Mouse (Mus musculus) limb, embryonic 14.5 days (tissue): ENCODE results near the gene Cadps. TPM values are rescaled to one million over a fixed set of nuclear protein-coding genes. Genes with fewer than 3 reads are reported as not detected.

ENCODE experiments used
- ATAC-seq: fragments of 200-750 bp; cut with Nextera tagmentation; 2 replicates; pipeline ENCODE4 v1.8.0; 2017; ENCODE audit warnings: low read depth, moderate number of reproducible peaks, moderate TSS enrichment; ENCODE audit not compliant: low FRiP score
- DNase-seq: peaks from one replicate; pipeline ENCODE4 v3.0.0-alpha.2; 2015; ENCODE audit warnings: low spot score
- H3K27ac ChIP-seq: fragments of 300-500 bp; sonication (generic); replicated peaks from 2 replicates; pipeline ENCODE4 v1.5.1; 2014; ENCODE audit warnings: low read depth, mild to moderate bottlenecking, low read length, moderate library complexity, mixed read lengths
- H3K27me3 ChIP-seq: fragments of 300-500 bp; sonication (generic); 2 replicates; pipeline ENCODE4 v1.6.1; 2014; ENCODE audit warnings: low read length, mixed read lengths; ENCODE audit not compliant: control insufficient read depth, insufficient read depth
- H3K36me3 ChIP-seq: fragments of 300-500 bp; sonication (generic); 2 replicates; pipeline ENCODE4 v1.6.1; 2014; ENCODE audit warnings: mild to moderate bottlenecking, low read length, moderate library complexity, mixed read lengths; ENCODE audit not compliant: control insufficient read depth, insufficient read depth
- H3K4me1 ChIP-seq: fragments of 300-500 bp; sonication (generic); 2 replicates; pipeline ENCODE4 v1.6.1; 2014; ENCODE audit warnings: antibody characterized with exemption, low read length, mixed read lengths; ENCODE audit not compliant: control insufficient read depth, insufficient read depth
- H3K4me2 ChIP-seq: fragments of 300-500 bp; sonication (generic); replicated peaks from 2 replicates; pipeline ENCODE4 v1.6.1; 2014; ENCODE audit warnings: low read depth, mild to moderate bottlenecking, low read length, moderate library complexity; ENCODE audit not compliant: severe bottlenecking
- H3K4me3 ChIP-seq: fragments of 300-500 bp; sonication (generic); replicated peaks from 2 replicates; pipeline ENCODE4 v1.5.1; 2014; ENCODE audit warnings: low read length
- H3K9ac ChIP-seq: fragments of 300-500 bp; sonication (generic); 2 replicates; pipeline ENCODE4 v1.6.1; 2014; ENCODE audit warnings: mild to moderate bottlenecking, low read depth, low read length, moderate library complexity; ENCODE audit not compliant: severe bottlenecking
- H3K9me3 ChIP-seq: fragments of 300-500 bp; sonication (generic); 2 replicates; pipeline ENCODE4 v1.6.1; 2016; ENCODE audit warnings: low read length; ENCODE audit not compliant: control insufficient read depth
- POLR2A ChIP-seq: fragments of 200-500 bp; IDR thresholded peaks from 2 replicates; pipeline ENCODE4 v1.8.0; 2012; ENCODE audit warnings: inconsistent platforms, mild to moderate bottlenecking, moderate library complexity, borderline replicate concordance; ENCODE audit not compliant: insufficient read depth, insufficient read length; ENCODE audit errors: extremely low read depth
- WGBS: fragments of 180-500 bp; shearing (Covaris S2); extraction: QIAGEN DNeasy Blood & Tissue Kit; methylation state at CpG from one replicate; pipeline ENCODE4 v1.1.7; 2014; 5-methylcytosine and 5-hydroxymethylcytosine counted together
- polyA plus RNA-seq, 2 experiments: library from polyadenylated mRNA; depleted of rRNA in 1 of 2; stranded (reverse) in 1 of 2; unstranded in 1 of 2; fragments of >200 nt; fragmentation: Nextera tagmentation in 1 of 2; extraction: Ambion mirVana in 1 of 2; gene quantifications; 2 replicates each; pipeline versions ENCODE4 v1.2.1 to v1.2.3; 2012 to 2014

Cadps gene
- polyA plus RNA-seq, 2 experiments = 4.9 to 5.9 TPM

DNA sequence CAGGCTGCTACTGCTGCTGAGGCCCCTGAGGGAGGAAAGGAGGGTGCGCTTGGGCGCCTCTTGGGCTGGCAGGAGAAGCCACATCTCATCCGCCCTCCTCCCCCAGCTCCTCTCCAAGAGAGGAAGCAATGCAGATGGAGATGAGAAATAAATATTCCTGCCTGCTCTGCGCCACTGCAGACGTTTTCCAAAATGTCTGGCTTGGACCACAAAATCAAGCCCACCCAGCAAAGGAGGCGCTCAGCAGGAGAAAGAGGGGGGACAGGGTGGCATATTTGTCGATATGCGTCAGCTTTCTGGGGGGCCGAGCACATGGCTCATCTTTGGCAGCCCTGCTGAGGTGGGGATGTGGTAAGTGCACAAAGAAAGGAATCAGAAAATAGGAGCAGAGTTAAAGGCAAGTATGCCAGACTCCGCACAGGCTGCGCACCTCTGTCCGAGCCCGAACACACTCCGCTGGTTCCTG is 385.9 kb downstream of the Cadps start:
- WGBS = 81% methylated on average over 14 of the region's 14 CpGs
- no peak overlapping the region for H3K9ac ChIP-seq
- H3K4me1 ChIP-seq = peaks cover 5% of the 10 kb centered on the region; the same call in 1 of the 2 replicates
- no peaks in the 10 kb centered on the region for H3K36me3 ChIP-seq
- no peaks in the 10 kb centered on the region for H3K27me3 ChIP-seq
- no peaks in the 10 kb centered on the region for H3K9me3 ChIP-seq
- H3K27ac ChIP-seq = no peak overlapping the region
- ATAC-seq = no peak
- no peak for TF ChIP-seq POLR2A
- H3K4me3 ChIP-seq = no peak overlapping the region
- no peak for DNase-seq
- H3K4me2 ChIP-seq = no peak overlapping the region

- TF ChIP-seq POLR2A = no peak
- H3K36me3 ChIP-seq = no peaks in the 10 kb centered on the region
- ATAC-seq = no peak
- no peak overlapping the region for H3K4me3 ChIP-seq
- H3K4me2 ChIP-seq = no peak overlapping the region
- H3K4me1 ChIP-seq = no peaks in the 10 kb centered on the region
- WGBS = 82% methylated on average over 8 of the region's 8 CpGs
- H3K9ac ChIP-seq = no peak overlapping the region
- no peaks in the 10 kb centered on the region for H3K27me3 ChIP-seq
- DNase-seq = no peak
- no peaks in the 10 kb centered on the region for H3K9me3 ChIP-seq
- H3K27ac ChIP-seq = no peak overlapping the region
These were observed 394.7 kb downstream of the Cadps start for GRCm38 (mm10) chr14:12428021-12428654.

DNA sequence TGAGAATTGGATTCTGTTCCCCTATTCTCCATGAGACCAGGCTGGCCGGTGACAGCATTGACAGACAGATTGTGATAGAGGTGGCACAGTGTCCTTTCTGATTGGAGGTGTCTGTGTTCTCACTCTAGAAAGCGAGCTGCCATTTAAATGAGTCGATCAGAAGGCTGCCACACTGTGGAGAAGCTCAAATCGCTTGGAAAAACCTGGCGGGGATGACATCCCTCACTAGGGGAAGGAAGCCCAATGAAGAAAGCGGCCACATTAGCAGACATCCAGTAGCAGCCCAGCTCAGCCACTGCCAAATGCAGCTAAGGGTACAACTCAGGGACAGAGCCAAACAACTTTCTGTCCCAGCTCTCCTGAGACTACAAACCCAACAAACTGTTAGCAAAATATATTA is 397.6 kb downstream of the Cadps start:
- no peak for TF ChIP-seq POLR2A
- Histone ChIP-seq H3K9ac (no peak overlapping the region), H3K36me3 (no peaks in the 10 kb centered on the region), H3K27me3 (no peaks in the 10 kb centered on the region), H3K4me2 (no peak overlapping the region), H3K4me1 (no peaks in the 10 kb centered on the region), H3K9me3 (no peaks in the 10 kb centered on the region), H3K4me3 (no peak overlapping the region), H3K27ac (no peak overlapping the region)
- WGBS = 66% methylated on average over 6 of the region's 6 CpGs
- ATAC-seq (no peak), DNase-seq (no peak)

- no peak overlapping the region for H3K27ac ChIP-seq
- no peak overlapping the region for H3K9ac ChIP-seq
- H3K36me3 ChIP-seq = no peaks in the 10 kb centered on the region
- H3K4me1 ChIP-seq = no peaks in the 10 kb centered on the region
- H3K4me2 ChIP-seq = no peak overlapping the region
- H3K4me3 ChIP-seq = no peak overlapping the region
- no peak for DNase-seq
- TF ChIP-seq POLR2A = no peak
- ATAC-seq = no peak
- 92% methylated on average over 12 of the region's 12 CpGs for WGBS
- H3K9me3 ChIP-seq = no peaks in the 10 kb centered on the region
- no peaks in the 10 kb centered on the region for H3K27me3 ChIP-seq
These were observed 412.6 kb downstream of the Cadps start for GRCm38 (mm10) chr14:12410276-12410675.

GRCm38 (mm10) chr14:12409811-12410210 is 413.1 kb downstream of the Cadps start:
- Histone ChIP-seq H3K4me1 (no peaks in the 10 kb centered on the region), H3K36me3 (no peaks in the 10 kb centered on the region), H3K4me3 (no peak overlapping the region), H3K4me2 (no peak overlapping the region), H3K9me3 (no peaks in the 10 kb centered on the region), H3K9ac (no peak overlapping the region), H3K27me3 (no peaks in the 10 kb centered on the region), H3K27ac (no peak overlapping the region)
- no peak for ATAC-seq
- DNase-seq = no peak
- 77% methylated on average over 3 of the region's 3 CpGs for WGBS
- TF ChIP-seq POLR2A = no peak
